Mouse (Mus musculus): Measurements from ENCODE around the gene Ogt.

GRCm38 (mm10) chrX:101646621-101647020 lies 6.8 kb downstream of the Ogt start:
- TF ChIP-seq MYOD1 (IDR thresholded peaks at IDR 0.05; ENCODE audit: control insufficient read depth, insufficient read length, low read depth) (no peak), CTCF (IDR thresholded peaks at IDR 0.05; ENCODE audit: control insufficient read depth, insufficient read depth, insufficient read length) (no peak), CEBPB (IDR thresholded peaks at IDR 0.05; ENCODE audit: low read depth) (no peak), MYOG (IDR thresholded peaks at IDR 0.05; ENCODE audit: control insufficient read depth, extremely low read depth, insufficient read length) (no peak), USF1 (IDR thresholded peaks at IDR 0.05; ENCODE audit: low read depth) (no peak), MAX (IDR thresholded peaks at IDR 0.05) (no peak), FOSL1 (IDR thresholded peaks at IDR 0.05; ENCODE audit: insufficient read depth, low read length, poor library complexity, severe bottlenecking) (no peak)
